Mouse (Mus musculus) sigmoid colon, adult 10 weeks (tissue): Measurements from ENCODE around the gene Pink1. TPM values are rescaled to one million over a fixed set of nuclear protein-coding genes. Genes with fewer than 3 reads are reported as not detected.

Experiments
- polyA plus RNA-seq: library from polyadenylated mRNA; stranded (reverse); fragments of 350-450 nt; fragmentation: Illumina TruSeq; extraction: RNeasy Lipid Tissue Mini Kit (QIAGEN cat#74804); gene quantifications from one replicate; pipeline ENCODE4 v1.2.3, GENCODE M21; 2014; ENCODE audit warnings: low read depth, low replicate concordance

The Pink1 gene
- 44.5 TPM for polyA plus RNA-seq

DNA sequence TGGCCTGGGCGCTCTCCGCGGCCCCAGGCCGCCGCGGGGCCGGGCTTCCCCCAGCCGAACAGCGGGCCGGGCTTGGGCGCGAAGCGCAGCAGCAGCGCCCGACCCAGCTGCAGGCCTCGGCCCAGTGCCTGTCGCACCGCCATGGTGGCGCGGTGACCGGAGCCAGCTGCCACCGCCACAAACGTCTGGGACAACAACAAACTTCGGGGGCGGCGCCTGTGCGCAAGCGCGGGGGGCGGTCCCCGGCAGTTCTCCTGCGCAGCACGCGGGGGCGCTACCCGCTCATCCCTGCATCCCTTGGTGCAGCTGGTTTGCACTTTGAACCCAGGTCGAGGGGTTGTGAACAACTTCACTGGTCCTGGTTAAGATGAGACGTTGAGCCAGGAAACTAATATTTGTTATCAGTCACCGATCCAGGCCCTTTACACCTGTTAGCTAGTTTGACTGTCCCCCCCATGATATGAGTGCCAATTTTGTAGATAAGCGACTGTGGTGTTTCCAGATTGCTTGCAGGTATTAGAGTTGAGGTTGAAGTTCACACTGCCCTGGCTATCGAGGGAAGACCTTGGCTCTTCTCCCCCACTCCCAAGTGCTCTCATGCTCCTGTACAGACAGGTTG is at the start of gene Pink1:
TSS of gene Pink1 (minus strand) at position 231 of the 619 bp plus-strand sequence.

DNA sequence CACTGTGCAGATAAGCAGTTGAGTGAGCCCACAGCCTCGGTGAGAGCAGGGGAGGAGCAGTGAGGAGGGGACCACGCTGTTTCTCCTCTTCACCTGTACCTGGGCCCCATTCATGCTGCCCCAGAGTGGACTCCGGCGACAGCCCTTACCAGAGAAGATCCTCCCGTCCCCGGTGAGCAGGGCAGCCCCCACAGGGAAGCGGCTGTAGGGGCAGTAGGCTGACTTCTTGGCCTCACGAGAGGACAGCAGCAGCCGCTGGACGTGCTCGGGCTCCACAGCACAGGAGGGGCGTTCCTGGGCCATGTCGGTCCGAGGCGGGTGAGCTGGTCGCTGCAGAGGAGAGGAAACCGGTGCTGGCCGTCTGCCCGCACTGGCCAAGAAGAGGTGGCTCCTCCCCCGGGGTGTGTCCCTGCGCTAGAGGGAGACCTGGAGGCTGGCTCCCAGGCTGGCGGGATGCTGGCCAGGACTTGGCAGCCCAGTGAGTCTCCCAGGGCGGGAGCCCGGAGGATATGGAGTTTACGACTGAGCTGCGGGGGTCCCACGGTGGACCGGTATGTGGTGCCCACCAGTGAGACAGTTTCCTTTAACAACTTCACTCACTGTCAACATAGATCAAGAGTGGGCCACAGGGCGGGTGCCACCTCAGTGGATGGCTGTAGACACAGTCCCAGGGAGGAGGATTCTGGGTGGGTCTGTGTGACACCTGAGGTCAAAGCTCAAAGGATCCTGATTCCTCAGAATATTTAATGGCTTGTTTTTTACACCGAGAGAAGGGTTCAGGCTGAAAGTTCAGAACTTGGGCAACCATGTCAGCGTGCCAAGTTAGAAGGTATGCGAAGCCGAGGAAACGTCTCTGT is 41.8 kb upstream of the Pink1 start, which contains the start of gene Cda:
TSS of gene Cda (minus strand) at position 352 of the 857 bp plus-strand sequence.

DNA sequence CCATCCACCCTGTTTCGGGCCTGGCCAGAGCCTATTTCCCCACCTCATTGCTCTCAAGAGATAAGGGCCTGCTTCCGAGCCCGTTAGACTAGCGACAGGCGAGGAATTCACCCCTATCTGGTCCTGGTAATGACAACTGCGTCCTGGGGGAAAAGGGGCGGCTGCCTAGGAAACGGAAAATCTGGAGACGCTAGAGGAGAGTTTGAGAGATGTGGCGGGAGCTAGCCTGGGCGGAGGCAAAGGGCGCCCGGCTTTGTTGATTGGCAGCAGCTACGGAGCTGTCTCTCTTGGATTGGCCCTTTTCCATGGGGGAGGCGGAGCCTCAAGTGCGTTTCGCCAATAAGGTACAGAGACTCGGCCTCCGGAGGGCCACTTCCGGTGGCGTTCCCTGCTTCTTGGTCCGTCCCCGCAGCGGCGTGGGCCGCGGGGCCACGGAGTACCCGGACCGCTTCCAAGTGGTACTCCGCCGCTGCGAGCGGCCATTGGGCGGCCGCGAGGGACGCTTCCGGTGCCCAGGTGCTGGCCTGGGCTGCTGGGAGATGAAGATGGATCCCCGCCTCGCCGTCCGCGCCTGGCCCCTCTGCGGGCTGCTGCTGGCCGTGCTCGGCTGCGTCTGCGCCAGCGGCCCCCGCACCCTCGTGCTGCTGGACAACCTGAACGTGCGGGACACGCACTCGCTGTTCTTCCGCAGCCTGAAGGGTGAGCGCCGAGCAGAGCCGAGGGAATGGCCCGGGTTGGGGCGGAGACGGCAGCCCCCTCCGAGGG is 21.6 kb downstream of the Pink1 start, which contains the start of gene Ddost:
TSS of gene Ddost (plus strand) at position 391 of the 765 bp plus-strand sequence.

Other genes with a start within 250 kb of the Pink1 start
- 119 TPM for gene Hp1bp3, start 110.0 kb downstream of the Pink1 start, polyA plus RNA-seq
- 0.28 TPM for gene Sh2d5, start 75.9 kb downstream of the Pink1 start, polyA plus RNA-seq
- gene Kif17, start 75.9 kb downstream of the Pink1 start, polyA plus RNA-seq: not detected
- 22.2 TPM for gene Ddost, start 21.6 kb downstream of the Pink1 start, polyA plus RNA-seq
- not detected for gene Cda, start 41.7 kb upstream of the Pink1 start, polyA plus RNA-seq
- not detected for gene Fam43b, start 70.2 kb upstream of the Pink1 start, polyA plus RNA-seq
- 6.3 TPM for gene Mul1, start 108.4 kb upstream of the Pink1 start, polyA plus RNA-seq
- gene Camk2n1, start 128.0 kb upstream of the Pink1 start, polyA plus RNA-seq: 60.9 TPM